ENCODE assay signal across 24 mouse cellular contexts in genomic region chr3:15105627-15106026, GRCm38 (mm10).
DNase-seq lines count a peak whose midpoint lies in the region; TF ChIP-seq lines count a peak whose summit lies in the region.
"Had no signal": no experiment of that assay in that cellular context is flagged by ENCODE, and none has a peak within 500 bp of the region (broad histone marks: within the 10 kb centered on the region; RNA-seq: fewer than 3 reads in every experiment).

No protein-coding gene starts in this region.

- no peak overlapping the region for H3K4me3 ChIP-seq in myocyte
- H3K4me3 ChIP-seq: heart, embryonic 13.5 days; hindbrain, embryonic 13.5 days; limb, embryonic 12.5 days; liver, embryonic 12.5 days; neural tube, embryonic 15.5 days had no signal

- peak; percentile 53 for DNase-seq in embryo, embryonic 10 days (ENCODE audit: low spot score)
- DNase-seq in forelimb bud, embryonic 11.5 days (ENCODE audit: low read depth, low spot score): peak; percentile 40
- DNase-seq in thymus, postnatal 25 days: peak; percentile 60
- no peak for DNase-seq in layer of hippocampus, adult 11-12 months (ENCODE audit: low spot score)
- no peak for DNase-seq in urinary bladder, postnatal 36 days (ENCODE audit: low spot score in 2 of 2)
- no peak for DNase-seq in ovary, postnatal 10 days (ENCODE audit: low spot score)
- DNase-seq in left cerebral cortex, postnatal 36 days (ENCODE audit: low spot score in 2 of 2): no peak
- DNase-seq: adrenal gland, adult 8-10 months; cerebellum, adult 9-10 months; gastrocnemius, postnatal 10 days; heart, adult 11 months; heart, postnatal 14 days; kidney, adult 2 months; kidney, postnatal 10 days; lung, adult 18-20 months; lung, postnatal 10 days; right cerebral cortex, postnatal 14 days had no signal

- H3K27me3 ChIP-seq in myocyte (ENCODE audit: control insufficient read depth, insufficient read depth, insufficient read length): no peaks in the 10 kb centered on the region
- H3K27me3 ChIP-seq: heart, embryonic 13.5 days; hindbrain, embryonic 13.5 days; limb, embryonic 12.5 days; liver, embryonic 12.5 days; neural tube, embryonic 15.5 days had no signal

- no peaks in the 10 kb centered on the region for H3K36me3 ChIP-seq in myocyte (ENCODE audit: control insufficient read depth, insufficient read depth)
- H3K36me3 ChIP-seq: heart, embryonic 13.5 days; hindbrain, embryonic 13.5 days; limb, embryonic 12.5 days; liver, embryonic 12.5 days; neural tube, embryonic 15.5 days had no signal

- TF ChIP-seq POLR2A in myocyte (IDR thresholded peaks at IDR 0.05; ENCODE audit: insufficient read length, low read depth): no peak

- H3K79me2 ChIP-seq in myocyte (ENCODE audit: control insufficient read depth, insufficient read depth): no peaks in the 10 kb centered on the region

- no peak overlapping the region for H3ac ChIP-seq in myocyte (ENCODE audit: control insufficient read depth, insufficient read length)

- intact Hi-C loops in left cerebral cortex, postnatal 36 days (cut with DNase I): no loop called here

- no peak overlapping the region for H3K4me2 ChIP-seq in myocyte (ENCODE audit: low read depth)
- H3K4me2 ChIP-seq: heart, embryonic 13.5 days; hindbrain, embryonic 13.5 days; limb, embryonic 12.5 days; liver, embryonic 12.5 days; midbrain, embryonic 11.5 days; neural tube, embryonic 15.5 days had no signal

TF ChIP-seq in myocyte, 11 proteins besides CTCF, POLR2A, EP300 and RAD21:
- TF ChIP-seq USF1 (IDR thresholded peaks at IDR 0.05; ENCODE audit: low read depth) (no peak), MYOD1 (IDR thresholded peaks at IDR 0.05; ENCODE audit: control insufficient read depth in 1 of 3, insufficient read length in 2 of 3, low read depth in 2 of 3) (peak in 2 of 3 experiments; percentile 51 to 60), MYOG (IDR thresholded peaks at IDR 0.05; ENCODE audit: control insufficient read depth in 1 of 3, insufficient read depth in 1 of 3, insufficient read length in 2 of 3, low read depth in 2 of 3) (peak in 2 of 3 experiments; percentile 7 to 39)

Comparison
In these comparisons a context has a peak if more than half of its experiments do, and no peak if none do; other contexts are left out.
1. DNase-seq: peak in embryo, embryonic 10 days (single experiment), forelimb bud, embryonic 11.5 days (single experiment) and thymus, postnatal 25 days (single experiment); none in layer of hippocampus, adult 11-12 months (single experiment), urinary bladder, postnatal 36 days (0 of 2), ovary, postnatal 10 days (single experiment) and left cerebral cortex, postnatal 36 days (0 of 2).